Comparison of ENCODE assay signal across 14 mouse cellular contexts in the genomic region with DNA sequence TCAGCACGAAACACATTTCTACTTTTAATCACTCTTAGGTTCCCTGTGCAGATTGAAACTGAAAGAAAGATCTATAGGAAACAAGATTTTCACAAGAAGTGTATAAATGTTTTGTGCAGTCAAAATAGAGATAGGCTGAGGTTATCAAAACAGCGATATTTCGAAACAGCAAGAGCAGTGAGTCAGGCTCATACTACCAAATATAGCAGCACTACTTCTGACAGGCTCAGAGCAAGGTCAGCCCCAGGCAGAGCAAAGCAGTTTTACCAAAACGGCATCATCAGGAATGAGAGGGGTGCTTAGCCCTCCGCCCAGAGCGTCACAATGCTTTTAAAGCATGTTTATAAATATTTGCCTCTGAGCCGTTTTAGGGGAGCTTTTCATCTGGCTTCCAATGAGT.
DNase-seq lines count a peak whose midpoint lies in the region; ATAC-seq lines count a peak whose summit lies in the region.
"Had no signal": no experiment of that assay in that cellular context is flagged by ENCODE, and none has a peak within 500 bp of the region (broad histone marks: within the 10 kb centered on the region; RNA-seq: fewer than 3 reads in every experiment).

No protein-coding gene starts in this region.

- peak; percentile 62 for DNase-seq in ovary, adult 18-20 months (ENCODE audit: low spot score)
- DNase-seq in ovary, postnatal 10 days (ENCODE audit: low spot score), result no peak
- peak; percentile 66 for DNase-seq in NIH3T3 (ENCODE audit: low read depth)
- peak; percentile 54 to 66 for DNase-seq in adrenal gland, postnatal 36 days
- DNase-seq in kidney, postnatal 25 days, result no peak
- no peak for DNase-seq in spleen, adult 18-20 months
- no peak for DNase-seq in testis, postnatal 14 days (ENCODE audit: low spot score)
- DNase-seq: cerebellum, adult 9-11 months; kidney, adult 18-20 months; lung, postnatal 36 days; right cerebral cortex, postnatal 25 days; thymus, adult 18-20 months had no signal

- ATAC-seq in megakaryocyte progenitor cell, adult 5-6 weeks (replicated peaks; ENCODE audit: poor library complexity), result peak; percentile 48
- ATAC-seq: midbrain, embryonic 16.5 days had no signal

Comparison
In these comparisons a context has a peak if more than half of its experiments do, and no peak if none do; other contexts are left out.
1. DNase-seq: peak in ovary, adult 18-20 months (single experiment), NIH3T3 (single experiment) and adrenal gland, postnatal 36 days (2 of 2); none in ovary, postnatal 10 days (single experiment), kidney, postnatal 25 days (0 of 2), spleen, adult 18-20 months (0 of 2) and testis, postnatal 14 days (single experiment).